Mouse (Mus musculus) cerebellum, adult 2 months (tissue): ENCODE data around the gene Soat1.

Source experiments
- CTCF ChIP-seq: fragments of 200-500 bp; IDR thresholded peaks from 2 replicates; pipeline ENCODE4 v1.5.1; 2011; ENCODE audit warnings: low read depth, mild to moderate bottlenecking, control low read depth, low read length, moderate library complexity, borderline replicate concordance; ENCODE audit not compliant: insufficient read depth
- POLR2A ChIP-seq: fragments of 200-500 bp; IDR thresholded peaks from 2 replicates; pipeline ENCODE4 v1.6.1; 2011; ENCODE audit warnings: low read length, control low read depth, borderline replicate concordance; ENCODE audit not compliant: insufficient read depth

- no peak for TF ChIP-seq CTCF
- no peak for TF ChIP-seq POLR2A
These were observed 50.6 kb downstream of the Soat1 start for GRCm38 (mm10) chr1:156423493-156423892.
